Mouse (Mus musculus) cerebellum, postnatal 36 days (tissue): ENCODE measurements at regions not wholly inside any gene's neighbourhood (a gene's known extent, or its start where the extent isn't known, plus 50 kb on each side); places are given as distances from the start of the nearest gene placed in this dataset.
"Not testable (repeated sequence)": the region's sequence is repeated elsewhere in the genome, so short reads cannot be mapped to it uniquely, and the experiment has no call there.

Experiments used
- DNase-seq, 2 experiments: peaks; one replicate each; pipeline ENCODE4 v3.0.0; 2021 to 2022; ENCODE audit warnings: mixed read lengths in 2 of 2

- no peak for DNase-seq
Measured at GRCm38 (mm10) chr6:37618990-37619389, 89.0 kb downstream of the Akr1d1 start.

- DNase-seq: no peak
Measured at GRCm38 (mm10) chr6:37621364-37622029, 91.5 kb downstream of the Akr1d1 start.

GRCm38 (mm10) chr6:37622273-37622672 lies 92.3 kb downstream of the Akr1d1 start:
- no peak for DNase-seq

GRCm38 (mm10) chr6:37627206-37627605 lies 97.2 kb downstream of the Akr1d1 start:
- DNase-seq: no peak

GRCm38 (mm10) chr6:37633948-37634347 lies 104.0 kb downstream of the Akr1d1 start:
- no peak for DNase-seq

GRCm38 (mm10) chr6:37642066-37642465 lies 112.1 kb downstream of the Akr1d1 start:
- DNase-seq: peak; percentile 4 to 26

- DNase-seq: peak; percentile 47 to 71
Measured at GRCm38 (mm10) chr6:37642701-37643121, 112.7 kb downstream of the Akr1d1 start.

GRCm38 (mm10) chr6:37643176-37643575 lies 113.2 kb downstream of the Akr1d1 start:
- DNase-seq: no peak

GRCm38 (mm10) chr6:37643718-37644117 lies 113.7 kb downstream of the Akr1d1 start:
- no peak for DNase-seq

- DNase-seq: no peak
Measured at GRCm38 (mm10) chr6:37645551-37645950, 115.6 kb downstream of the Akr1d1 start.

- DNase-seq: not testable (repeated sequence)
Measured at GRCm38 (mm10) chr6:37657300-37657699, 127.3 kb downstream of the Akr1d1 start.

GRCm38 (mm10) chr6:37658021-37658650 lies 128.2 kb downstream of the Akr1d1 start:
- DNase-seq: no peak

GRCm38 (mm10) chr6:37662747-37663146 lies 132.8 kb downstream of the Akr1d1 start:
- no peak for DNase-seq

GRCm38 (mm10) chr6:37665576-37665975 lies 135.6 kb downstream of the Akr1d1 start:
- no peak for DNase-seq

- DNase-seq: no peak
Measured at GRCm38 (mm10) chr6:37669407-37669806, 139.4 kb downstream of the Akr1d1 start.

- DNase-seq: no peak
Measured at GRCm38 (mm10) chr6:37670701-37671100, 140.7 kb downstream of the Akr1d1 start.

- DNase-seq: no peak
Measured at GRCm38 (mm10) chr6:37679871-37680270, 149.9 kb downstream of the Akr1d1 start.

GRCm38 (mm10) chr6:37681331-37681730 lies 151.4 kb downstream of the Akr1d1 start:
- DNase-seq: not testable (repeated sequence)

- DNase-seq: no peak
Measured at GRCm38 (mm10) chr6:37686094-37686493, 156.1 kb downstream of the Akr1d1 start.

- DNase-seq: no peak
Measured at GRCm38 (mm10) chr6:37688866-37689617, 159.1 kb downstream of the Akr1d1 start.

GRCm38 (mm10) chr6:37689696-37690095 lies 159.7 kb downstream of the Akr1d1 start:
- no peak for DNase-seq

- DNase-seq: no peak
Measured at GRCm38 (mm10) chr6:37691976-37692644, 162.1 kb downstream of the Akr1d1 start.

- DNase-seq: no peak
Measured at GRCm38 (mm10) chr6:37692758-37693157, 162.8 kb downstream of the Akr1d1 start.
